In the genomic region with DNA sequence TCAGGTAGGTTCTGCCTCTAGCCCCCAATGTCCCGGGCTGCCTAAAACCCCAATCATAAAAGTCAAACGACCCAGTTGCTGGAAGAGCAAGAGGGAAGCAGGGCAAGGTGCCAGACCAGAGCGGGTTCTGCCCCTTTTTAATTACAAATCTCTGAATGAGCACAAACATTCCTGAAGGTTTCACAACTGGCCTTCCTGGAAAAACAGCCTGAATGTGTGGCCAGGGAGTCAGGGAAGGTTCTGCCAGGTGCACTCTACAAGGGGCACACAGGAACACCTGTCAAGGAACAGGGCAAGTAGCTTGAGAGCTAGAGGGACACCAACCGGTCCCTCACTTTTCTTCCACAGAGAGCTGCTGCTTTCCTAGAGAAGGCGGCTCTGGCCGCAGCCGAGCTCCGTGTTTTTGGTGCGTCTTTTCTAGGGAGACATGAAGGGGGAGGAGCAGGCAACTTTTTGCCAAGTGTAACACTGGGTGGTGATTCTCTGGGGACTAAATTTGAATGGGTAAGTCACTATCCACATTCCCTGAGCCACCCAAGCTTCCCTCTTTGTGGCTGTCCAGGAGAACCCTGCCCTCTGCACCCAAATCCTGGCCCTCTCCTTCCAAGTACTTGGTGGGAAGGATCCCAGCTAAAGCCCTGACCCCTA, we compare ENCODE assay signal across 10 mouse cellular contexts.
A peak's percentile ranks its signal among the peaks of the same experiment; 100 is the strongest.
DNase-seq lines count a peak whose midpoint lies in the region; ATAC-seq and TF ChIP-seq lines count a peak whose summit lies in the region.
"Had no signal": no experiment of that assay in that cellular context is flagged by ENCODE, and none has a peak within 500 bp of the region (broad histone marks: within the 10 kb centered on the region; RNA-seq: fewer than 3 reads in every experiment).

No protein-coding gene starts in this region.

- no peak for TF ChIP-seq CTCF in lung, adult 2 months (IDR thresholded peaks at IDR 0.05; ENCODE audit: insufficient read depth, low read length)

- no peak for TF ChIP-seq POLR2A in lung, adult 2 months (IDR thresholded peaks at IDR 0.05; ENCODE audit: borderline replicate concordance, extremely low read depth, low read depth, low read length)

- H3K4me2 ChIP-seq in hindbrain, embryonic 15.5 days = no peak overlapping the region

- H3K4me3 ChIP-seq in hindbrain, embryonic 15.5 days = no peak overlapping the region
- H3K4me3 ChIP-seq in lung, adult 2 months (replicated peaks; ENCODE audit: extremely low read depth, low read depth, low read length) = no peak overlapping the region

- H3K27ac ChIP-seq in hindbrain, embryonic 15.5 days (replicated peaks) = peak overlapping the region; percentile 61

- no peak overlapping the region for H3K9ac ChIP-seq in hindbrain, embryonic 15.5 days

- no peak for DNase-seq in frontal cortex, postnatal 14 days (ENCODE audit: low spot score in 2 of 2)
- peak; percentile 34 for DNase-seq in NIH3T3 (ENCODE audit: low read depth)
- DNase-seq in lung, adult 2 months = peak; percentile 60
- DNase-seq in embryo, embryonic 11 days = no peak
- DNase-seq in heart, adult 9 months (ENCODE audit: low spot score in 2 of 2) = no peak
- DNase-seq: heart, adult 11 months had no signal

- H3K9me3 ChIP-seq in hindbrain, embryonic 15.5 days = no peaks in the 10 kb centered on the region

- WGBS in hindbrain, embryonic 15.5 days = 56% methylated on average over 9 of the region's 9 CpGs
- 54% methylated on average over 9 of the region's 9 CpGs for WGBS in lung, adult 2 months

- H3K36me3 ChIP-seq in hindbrain, embryonic 15.5 days = no peaks in the 10 kb centered on the region

- peaks cover 43% of the 10 kb centered on the region for H3K4me1 ChIP-seq in hindbrain, embryonic 15.5 days (replicated peaks)
- H3K4me1 ChIP-seq in lung, adult 2 months (ENCODE audit: control insufficient read depth, insufficient read depth, low read length) = peaks cover 15% of the 10 kb centered on the region

- ATAC-seq in frontal cortex, adult (ENCODE audit: low TSS enrichment) = peak; percentile 32; the same call in 1 of the 2 replicates
- 0 out of 2 replicates have a peak, but pooled peaks have one; percentile 12 for ATAC-seq in hindbrain, embryonic 15.5 days (ENCODE audit: low FRiP score, low read depth)
- ATAC-seq in megakaryocyte progenitor cell, adult 5-6 weeks (replicated peaks; ENCODE audit: poor library complexity) = no peak
- ATAC-seq: CD4-positive, CD25-positive, alpha-beta regulatory T cell, adult 4 months had no signal

- H3K27me3 ChIP-seq in hindbrain, embryonic 15.5 days = no peaks in the 10 kb centered on the region

Comparison
In these comparisons a context has a peak if more than half of its experiments do, and no peak if none do; other contexts are left out.
1. DNase-seq: peak in NIH3T3 (single experiment) and lung, adult 2 months (single experiment); none in frontal cortex, postnatal 14 days (0 of 2), embryo, embryonic 11 days (single experiment) and heart, adult 9 months (0 of 2).